Mouse (Mus musculus): Measurements from ENCODE around the gene Nsa2. TPM values are rescaled to one million over a fixed set of nuclear protein-coding genes. Genes with fewer than 3 reads are reported as not detected.

Gene Nsa2
- total RNA-seq, 4 experiments from 2014 or later, result 33.2 to 55.1 (median 44.1) TPM

GRCm38 (mm10) chr13:97087421-97087820 lies 50.3 kb downstream of the Nsa2 start:
- no peak for DNase-seq (ENCODE audit: low spot score in 2 of 2)

- no peak for DNase-seq (ENCODE audit: low spot score in 2 of 2)
Observed at GRCm38 (mm10) chr13:97086316-97086715, 51.4 kb downstream of the Nsa2 start.

GRCm38 (mm10) chr13:97082432-97082831 lies 55.3 kb downstream of the Nsa2 start:
- no peak for DNase-seq (ENCODE audit: low spot score in 2 of 2)

- no peak for DNase-seq (ENCODE audit: low spot score in 2 of 2)
Observed at GRCm38 (mm10) chr13:97080615-97081014, 57.1 kb downstream of the Nsa2 start.

GRCm38 (mm10) chr13:97080201-97080600 lies 57.5 kb downstream of the Nsa2 start:
- DNase-seq (ENCODE audit: low spot score in 2 of 2), result no peak

Other genes starting within 250 kb of the Nsa2 start
- gene Gcnt4, start 213.2 kb downstream of the Nsa2 start, total RNA-seq (2022), result 1 to 10 TPM; 3.8 to 4.3 (median 4.0) TPM
- not detected for gene 1700029F12Rik, start 103.6 kb downstream of the Nsa2 start, total RNA-seq (2022)
- 10 to 100 TPM; 38.5 to 43.1 (median 40.1) TPM for gene Fam169a, start 70.7 kb downstream of the Nsa2 start, total RNA-seq (2022)
- gene Gm6169, start 38.7 kb downstream of the Nsa2 start, total RNA-seq (2022), result under 1 TPM in 2 of 4 experiments, not detected in 2; 0.43 to 0.87 TPM
- gene Gfm2, start within 50 bp of the Nsa2 start, total RNA-seq (2022), result 10 to 100 TPM; 24.0 to 36.5 (median 30.5) TPM
- 100 to 1,000 TPM; 114 to 546 (median 290) TPM for gene Hexb, start 60.4 kb upstream of the Nsa2 start, total RNA-seq (2022)
- 100 to 1,000 TPM; 584 to 717 (median 649) TPM for gene Enc1, start 103.2 kb upstream of the Nsa2 start, total RNA-seq (2022)

Data from layer of hippocampus, adult 8-10 months (tissue).